Mouse (Mus musculus): ENCODE data around the gene Yae1d1. TPM values are rescaled to one million over a fixed set of nuclear protein-coding genes. Genes with fewer than 3 reads are reported as not detected.

Yae1d1 gene
- polyA plus RNA-seq (2014; fragmentation: Illumina TruSeq; extraction: RNeasy Lipid Tissue Mini Kit (QIAGEN cat#74804); ENCODE audit: low read depth, low replicate concordance): 16.6 TPM

GRCm38 (mm10) chr13:17992697-17993514, at the start of gene Yae1d1:
TSS of gene Yae1d1 (minus strand) at chr13:17993349.

DNA sequence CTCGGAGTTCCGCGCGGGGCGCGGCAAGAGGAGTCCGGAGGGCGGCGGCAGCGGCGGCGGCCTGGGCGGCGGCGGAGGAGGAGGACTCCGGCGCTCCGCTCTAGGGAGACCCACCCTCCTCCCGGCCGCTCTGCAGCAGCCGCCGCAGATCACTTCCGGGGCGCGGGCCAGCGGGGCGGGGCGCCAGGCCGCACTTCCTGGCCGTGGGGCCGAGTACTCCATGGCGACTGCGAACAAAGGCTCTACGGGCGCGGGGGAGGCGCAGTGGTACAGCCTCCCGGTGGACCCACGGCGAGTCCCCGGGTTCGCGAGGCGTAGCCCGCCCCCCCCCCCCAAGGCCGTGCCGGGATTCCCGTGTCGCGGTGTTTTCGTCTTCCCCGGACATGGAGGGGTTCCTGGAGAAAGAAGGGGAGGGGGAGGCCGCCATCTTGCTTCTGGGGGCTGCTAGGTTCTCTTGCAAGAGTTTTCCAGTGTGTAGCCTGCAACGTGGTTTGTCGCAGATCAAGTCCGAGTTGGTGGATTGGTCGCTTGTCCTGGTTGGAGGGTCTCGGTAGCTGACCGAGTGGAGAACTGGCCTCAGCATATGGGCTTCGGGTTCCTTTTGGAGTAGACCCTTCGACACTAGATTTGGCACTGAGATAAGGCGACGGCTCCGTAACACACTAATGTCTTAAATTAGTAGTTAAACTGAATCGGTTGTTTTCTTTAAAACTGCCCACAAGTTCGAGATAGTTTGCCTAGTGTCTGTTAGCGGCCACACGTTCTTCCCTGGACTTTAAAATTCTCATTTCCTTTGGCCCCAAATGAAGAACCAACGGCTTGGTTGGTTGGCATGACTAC, 48.9 kb downstream of the Yae1d1 start, which contains the start of gene Rala:
Rala (minus strand) TSS at position 162 of the 840 bp plus-strand sequence.

Other genes with a start within 250 kb of the Yae1d1 start
- 31.2 TPM for gene Cdk13, start 188.3 kb downstream of the Yae1d1 start, polyA plus RNA-seq (2014; fragmentation: Illumina TruSeq; extraction: RNeasy Lipid Tissue Mini Kit (QIAGEN cat#74804); ENCODE audit: low read depth, low replicate concordance)
- gene Rala, start 49.1 kb downstream of the Yae1d1 start, polyA plus RNA-seq (2014; fragmentation: Illumina TruSeq; extraction: RNeasy Lipid Tissue Mini Kit (QIAGEN cat#74804); ENCODE audit: low read depth, low replicate concordance): 32.1 TPM

Measured in adipose tissue, adult 10 weeks (tissue).